Mouse (Mus musculus) lung, embryonic 16.5 days (tissue): ENCODE results near the gene Cc2d2b. TPM values are rescaled to one million over a fixed set of nuclear protein-coding genes. Genes with fewer than 3 reads are reported as not detected.

Experiments
- ATAC-seq: fragments of 200-750 bp; cut with Nextera tagmentation; 2 replicates; pipeline ENCODE4 v1.8.0; 2017; ENCODE audit warnings: low read depth, mild to moderate bottlenecking, moderate library complexity
- H3K27ac ChIP-seq: fragments of 300-500 bp; sonication (generic); 2 replicates; pipeline ENCODE4 v1.5.1; 2014; ENCODE audit warnings: mild to moderate bottlenecking, control low read depth, low read length
- H3K27me3 ChIP-seq: fragments of 300-500 bp; sonication (generic); 2 replicates; pipeline ENCODE4 v1.6.1; 2014; ENCODE audit warnings: low read depth, low read length, mixed read lengths; ENCODE audit not compliant: control insufficient read depth, insufficient read depth
- H3K36me3 ChIP-seq: fragments of 300-500 bp; sonication (generic); 2 replicates; pipeline ENCODE4 v1.6.1; 2014; ENCODE audit warnings: low read length; ENCODE audit not compliant: control insufficient read depth, insufficient read depth
- H3K4me1 ChIP-seq: fragments of 300-500 bp; sonication (generic); replicated peaks from 2 replicates; pipeline ENCODE4 v1.6.1; 2014; ENCODE audit warnings: low read length, mixed read lengths; ENCODE audit not compliant: control insufficient read depth, insufficient read depth
- H3K4me2 ChIP-seq: fragments of 300-500 bp; sonication (generic); 2 replicates; pipeline ENCODE4 v1.6.1; 2014; ENCODE audit warnings: low read depth, low read length, control low read depth
- H3K4me3 ChIP-seq: fragments of 300-500 bp; sonication (generic); 2 replicates; pipeline ENCODE4 v1.5.1; 2014; ENCODE audit warnings: mild to moderate bottlenecking, low read length, control low read depth
- H3K9ac ChIP-seq: fragments of 300-500 bp; sonication (generic); 2 replicates; pipeline ENCODE4 v1.6.1; 2014; ENCODE audit warnings: low read length, control low read depth
- H3K9me3 ChIP-seq: fragments of 300-500 bp; sonication (generic); 2 replicates; pipeline ENCODE4 v1.6.1; 2016; ENCODE audit warnings: low read length; ENCODE audit not compliant: control insufficient read depth
- WGBS: fragments of 180-500 bp; shearing (Covaris S2); extraction: QIAGEN DNeasy Blood & Tissue Kit; methylation state at CpG from one replicate; pipeline ENCODE4 v1.1.7; 2014; 5-methylcytosine and 5-hydroxymethylcytosine counted together
- polyA plus RNA-seq: library from polyadenylated mRNA; unstranded; fragments of >200 nt; fragmentation: Nextera tagmentation; extraction: Ambion mirVana; gene quantifications from 2 replicates; pipeline ENCODE4 v1.2.1, GENCODE M21; 2015

Gene Cc2d2b
- polyA plus RNA-seq, 1 experiment from 2014 or later = 0.28 TPM

DNA sequence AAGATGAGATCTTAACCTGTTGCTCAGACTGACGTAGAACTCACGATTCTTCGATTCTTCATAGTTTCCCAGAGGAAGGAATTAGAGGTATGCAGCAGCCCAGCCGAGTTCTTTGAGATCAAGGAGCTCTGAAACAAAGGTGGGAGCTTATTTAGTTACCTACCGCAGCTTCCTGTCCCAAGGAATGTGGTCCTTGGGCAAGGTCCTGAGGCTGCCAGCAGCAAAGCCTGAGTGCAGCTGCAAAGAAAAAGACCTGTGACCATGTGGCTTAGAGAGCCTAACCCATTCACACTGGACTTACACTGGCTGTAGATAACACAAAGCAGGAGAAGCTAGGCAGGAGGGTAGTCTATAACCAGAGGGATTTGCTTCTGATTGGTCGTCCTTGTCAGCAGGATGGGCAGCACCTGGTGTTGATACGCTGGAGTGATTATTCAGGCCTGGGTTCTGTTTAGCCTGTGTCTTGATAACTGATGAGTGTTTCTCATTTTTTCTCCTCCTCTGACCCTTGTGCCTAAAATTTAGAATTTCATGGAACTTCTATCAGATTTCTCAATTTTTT, 56.7 kb downstream of the Cc2d2b start:
- Histone ChIP-seq H3K4me1 (no peaks in the 10 kb centered on the region), H3K4me2 (no peak overlapping the region), H3K9ac (no peak overlapping the region), H3K36me3 (no peaks in the 10 kb centered on the region), H3K4me3 (no peak overlapping the region), H3K27me3 (no peaks in the 10 kb centered on the region), H3K9me3 (no peaks in the 10 kb centered on the region), H3K27ac (0 out of 2 replicates have a peak overlapping the region, but pooled peaks have one; percentile 36)
- WGBS = 24% methylated on average over 7 of the region's 7 CpGs
- ATAC-seq = peak; percentile 31; the same call in 1 of the 2 replicates

DNA sequence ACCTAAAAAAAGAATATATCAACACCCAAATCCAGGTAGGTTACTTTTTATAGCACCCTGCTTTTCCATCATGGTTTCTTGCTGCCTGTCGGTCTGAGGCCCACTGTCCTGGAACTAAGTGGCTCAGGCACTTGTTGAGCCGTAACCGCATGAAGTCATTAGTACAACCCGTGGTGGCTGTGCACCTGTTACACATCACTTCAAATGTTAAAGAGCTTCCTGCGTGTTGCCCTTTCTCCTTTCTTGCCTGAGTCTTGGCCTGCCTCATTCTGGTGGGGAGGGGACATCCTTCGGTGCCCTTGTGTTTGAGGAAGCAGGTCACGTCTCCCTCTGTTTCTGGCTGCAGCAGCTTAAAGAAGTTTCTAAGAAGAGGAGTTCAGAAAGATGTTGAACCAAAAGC, 61.3 kb downstream of the Cc2d2b start:
- Histone ChIP-seq H3K36me3 (no peaks in the 10 kb centered on the region), H3K9ac (no peak overlapping the region), H3K27ac (no peak overlapping the region), H3K4me1 (no peaks in the 10 kb centered on the region), H3K4me3 (no peak overlapping the region), H3K9me3 (no peaks in the 10 kb centered on the region), H3K4me2 (no peak overlapping the region), H3K27me3 (no peaks in the 10 kb centered on the region)
- WGBS = 54% methylated on average over 7 of the region's 7 CpGs
- no peak for ATAC-seq

DNA sequence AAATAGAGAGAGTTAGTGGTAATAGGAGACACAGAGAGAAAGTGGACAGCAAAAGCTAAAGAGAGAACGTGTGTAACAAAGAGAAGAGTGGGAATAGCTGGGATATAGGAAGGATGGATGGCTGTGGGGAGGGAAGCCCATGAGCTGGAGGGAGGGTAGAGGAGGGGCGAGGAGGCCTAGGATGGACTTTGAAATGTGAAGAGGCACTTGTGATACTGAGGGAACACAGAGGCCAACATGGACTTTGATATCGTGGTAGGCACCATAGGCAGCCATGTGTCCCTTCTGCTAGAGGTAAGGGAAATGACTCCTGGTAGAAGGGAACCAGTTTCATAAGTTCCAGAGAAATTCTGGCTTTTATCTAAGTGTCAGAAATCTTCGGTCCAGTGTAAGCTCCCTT, 63.3 kb downstream of the Cc2d2b start:
- H3K36me3 ChIP-seq = no peaks in the 10 kb centered on the region
- H3K4me3 ChIP-seq = no peak overlapping the region
- no peaks in the 10 kb centered on the region for H3K9me3 ChIP-seq
- H3K4me2 ChIP-seq = no peak overlapping the region
- peaks cover 3% of the 10 kb centered on the region; the same call in 1 of the 2 replicates for H3K4me1 ChIP-seq
- H3K27ac ChIP-seq = no peak overlapping the region
- no peak for ATAC-seq
- no peaks in the 10 kb centered on the region for H3K27me3 ChIP-seq
- 68% methylated on average over 4 of the region's 4 CpGs for WGBS
- H3K9ac ChIP-seq = no peak overlapping the region

GRCm38 (mm10) chr19:40812778-40813177, 64.2 kb downstream of the Cc2d2b start:
- peaks cover 3% of the 10 kb centered on the region; the same call in 1 of the 2 replicates for H3K4me1 ChIP-seq
- no peaks in the 10 kb centered on the region for H3K36me3 ChIP-seq
- H3K27ac ChIP-seq = no peak overlapping the region
- H3K9me3 ChIP-seq = no peaks in the 10 kb centered on the region
- no peak overlapping the region for H3K9ac ChIP-seq
- no peak overlapping the region for H3K4me3 ChIP-seq
- no peaks in the 10 kb centered on the region for H3K27me3 ChIP-seq
- no peak overlapping the region for H3K4me2 ChIP-seq
- WGBS = 49% methylated on average over 3 of the region's 3 CpGs
- ATAC-seq = no peak

DNA sequence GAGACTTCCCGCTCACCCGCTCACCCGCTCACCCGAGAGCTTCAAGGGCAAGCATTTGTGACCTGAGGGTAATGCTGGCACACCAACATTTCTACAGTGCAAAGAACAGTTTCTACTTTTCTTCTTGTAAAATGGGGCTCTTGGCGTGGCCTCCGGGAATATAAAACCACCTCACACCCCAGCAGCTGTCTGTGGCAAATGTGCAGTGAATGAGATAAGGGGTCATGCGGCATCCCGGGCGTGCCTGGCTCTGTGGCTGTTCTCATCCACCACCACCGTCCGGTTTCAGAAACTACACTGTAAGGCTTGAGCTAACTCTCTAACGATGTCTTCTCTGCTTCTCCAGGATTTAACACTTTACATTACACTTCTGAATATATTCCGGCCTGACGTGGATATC, 64.8 kb downstream of the Cc2d2b start:
- Histone ChIP-seq H3K36me3 (no peaks in the 10 kb centered on the region), H3K9ac (no peak overlapping the region), H3K4me3 (no peak overlapping the region), H3K27me3 (no peaks in the 10 kb centered on the region), H3K4me2 (no peak overlapping the region), H3K27ac (no peak overlapping the region), H3K4me1 (peaks cover 3% of the 10 kb centered on the region; the same call in 1 of the 2 replicates), H3K9me3 (no peaks in the 10 kb centered on the region)
- ATAC-seq = no peak
- WGBS = 46% methylated on average over 14 of the region's 14 CpGs

DNA sequence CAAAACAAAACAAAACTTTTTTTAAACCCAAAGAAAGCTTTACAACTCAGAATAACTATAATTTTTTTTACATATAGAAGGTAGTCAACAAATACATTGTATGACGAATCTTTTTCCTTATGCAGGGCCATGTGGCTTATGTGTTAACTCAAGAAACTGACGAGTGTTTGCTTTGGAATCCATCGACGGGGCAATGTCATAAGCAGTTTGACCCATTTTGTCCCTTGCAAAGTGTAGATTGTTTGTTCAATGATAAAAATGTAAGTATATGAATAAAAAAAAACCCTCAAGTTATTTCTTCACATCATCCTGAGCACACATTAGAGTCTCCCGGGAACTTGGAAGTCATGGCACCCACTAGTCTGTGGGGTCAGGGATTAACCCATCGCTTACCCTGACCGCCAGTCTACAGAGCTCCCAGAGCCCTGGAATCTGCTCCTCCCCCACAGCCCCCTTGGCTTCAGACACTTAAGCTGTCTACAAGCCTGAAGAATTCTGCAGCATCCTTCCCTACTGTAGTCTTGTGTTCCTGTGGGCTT, 67.2 kb downstream of the Cc2d2b start:
- Histone ChIP-seq H3K36me3 (no peaks in the 10 kb centered on the region), H3K4me1 (peaks cover 3% of the 10 kb centered on the region; the same call in 1 of the 2 replicates), H3K27ac (no peak overlapping the region), H3K9ac (no peak overlapping the region), H3K27me3 (no peaks in the 10 kb centered on the region), H3K4me3 (no peak overlapping the region), H3K9me3 (no peaks in the 10 kb centered on the region), H3K4me2 (no peak overlapping the region)
- ATAC-seq = peak; percentile 76
- WGBS = 41% methylated on average over 7 of the region's 7 CpGs

DNA sequence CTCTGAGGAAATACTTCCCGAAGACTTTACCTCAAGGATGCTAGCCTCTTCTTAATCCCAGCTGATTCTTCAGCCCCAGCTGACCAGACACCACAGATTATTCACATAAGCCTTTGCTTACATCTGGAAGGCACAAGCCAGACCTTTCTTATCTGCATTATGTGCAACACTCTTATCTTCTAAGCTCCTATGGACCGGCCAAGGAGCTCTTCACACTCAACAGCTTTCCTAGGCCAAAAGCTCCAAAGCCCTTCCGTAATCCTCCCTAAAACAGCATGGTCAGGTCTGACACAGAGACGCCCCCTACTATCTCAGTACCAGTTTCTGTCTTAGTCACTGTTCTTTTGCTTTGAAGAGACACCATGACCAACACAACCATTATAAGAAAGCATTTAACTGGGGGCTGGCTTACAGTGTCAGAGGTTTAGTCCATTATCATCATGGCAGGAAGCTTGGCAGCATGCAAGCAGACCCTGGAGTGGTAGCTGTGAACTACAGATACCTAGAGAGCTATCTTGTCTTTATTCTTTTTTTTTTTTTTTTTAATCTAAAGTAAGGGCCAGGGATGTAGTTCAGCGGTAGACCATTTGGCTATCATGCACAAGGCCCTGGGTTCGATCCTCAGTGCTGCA, 69.5 kb downstream of the Cc2d2b start:
- no peak for ATAC-seq
- Histone ChIP-seq H3K27ac (no peak overlapping the region), H3K36me3 (no peaks in the 10 kb centered on the region), H3K4me3 (no peak overlapping the region), H3K9me3 (no peaks in the 10 kb centered on the region), H3K4me1 (peaks cover 3% of the 10 kb centered on the region; the same call in 1 of the 2 replicates), H3K4me2 (no peak overlapping the region), H3K9ac (no peak overlapping the region), H3K27me3 (no peaks in the 10 kb centered on the region)
- 76% methylated on average over 6 of the region's 6 CpGs for WGBS

DNA sequence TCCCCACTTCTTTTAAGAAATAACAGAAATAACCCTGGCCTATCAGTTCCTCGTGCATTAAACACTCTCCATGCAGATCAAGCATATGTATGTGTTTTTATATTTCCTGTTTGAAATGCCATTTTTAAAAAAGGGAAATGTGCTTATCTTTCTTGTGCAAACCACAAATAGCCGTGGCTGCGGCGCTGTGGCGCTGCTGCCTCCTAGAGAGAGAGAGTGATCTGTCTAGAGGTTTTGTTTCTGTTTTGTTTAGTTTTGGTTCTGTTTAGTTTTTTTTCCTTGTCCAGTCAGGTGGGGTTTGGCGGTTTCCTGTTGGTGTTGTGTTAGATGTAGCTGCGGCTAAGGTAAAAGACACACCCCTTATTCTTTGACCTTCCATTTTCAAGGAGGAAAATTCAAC, 70.2 kb downstream of the Cc2d2b start:
- peaks cover 3% of the 10 kb centered on the region; the same call in 1 of the 2 replicates for H3K4me1 ChIP-seq
- no peaks in the 10 kb centered on the region for H3K9me3 ChIP-seq
- ATAC-seq = no peak
- H3K4me3 ChIP-seq = no peak overlapping the region
- H3K9ac ChIP-seq = no peak overlapping the region
- 46% methylated on average over 7 of the region's 7 CpGs for WGBS
- no peak overlapping the region for H3K27ac ChIP-seq
- no peaks in the 10 kb centered on the region for H3K36me3 ChIP-seq
- H3K27me3 ChIP-seq = no peaks in the 10 kb centered on the region
- H3K4me2 ChIP-seq = no peak overlapping the region

DNA sequence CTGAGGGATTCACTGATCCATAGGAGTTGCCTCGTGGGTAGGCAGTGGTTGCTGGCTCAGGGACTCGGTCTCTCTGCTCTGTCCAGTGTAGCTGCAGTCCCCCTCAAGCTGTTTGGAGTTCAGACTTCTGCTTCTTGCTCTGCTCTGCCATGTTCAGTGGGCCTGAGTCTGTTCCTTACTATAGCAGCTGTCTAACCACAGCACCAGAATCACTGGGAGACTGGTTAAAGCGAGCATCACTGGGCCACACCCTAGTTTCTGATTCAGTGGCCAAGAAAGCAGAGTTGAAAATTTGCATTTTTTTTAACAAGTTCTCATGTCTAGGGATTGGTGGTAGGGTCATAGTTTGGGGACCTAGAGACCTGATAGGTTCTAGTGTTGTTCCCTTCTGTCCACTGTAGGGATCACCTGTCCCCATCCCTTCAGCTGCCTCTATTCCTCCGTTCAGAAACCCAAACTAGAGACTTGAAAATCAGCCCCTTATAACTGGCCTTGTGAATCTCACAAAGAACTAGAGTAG, 72.8 kb downstream of the Cc2d2b start:
- no peak overlapping the region for H3K9ac ChIP-seq
- H3K4me1 ChIP-seq = no peaks in the 10 kb centered on the region
- no peak overlapping the region for H3K27ac ChIP-seq
- H3K4me3 ChIP-seq = no peak overlapping the region
- no peaks in the 10 kb centered on the region for H3K27me3 ChIP-seq
- ATAC-seq = no peak
- H3K9me3 ChIP-seq = no peaks in the 10 kb centered on the region
- no peaks in the 10 kb centered on the region for H3K36me3 ChIP-seq
- 73% methylated on average over 4 of the region's 4 CpGs for WGBS
- no peak overlapping the region for H3K4me2 ChIP-seq
